Mouse (Mus musculus) cerebellum, adult 2 months (tissue): ENCODE results near the gene Gm6763.
"Not testable (repeated sequence)": the region's sequence is repeated elsewhere in the genome, so short reads cannot be mapped to it uniquely, and the experiment has no call there.

ENCODE experiments used
- CTCF ChIP-seq: fragments of 200-500 bp; IDR thresholded peaks from 2 replicates; pipeline ENCODE4 v1.5.1; 2011; ENCODE audit warnings: low read depth, mild to moderate bottlenecking, control low read depth, low read length, moderate library complexity, borderline replicate concordance; ENCODE audit not compliant: insufficient read depth
- POLR2A ChIP-seq: fragments of 200-500 bp; IDR thresholded peaks from 2 replicates; pipeline ENCODE4 v1.6.1; 2011; ENCODE audit warnings: low read length, control low read depth, borderline replicate concordance; ENCODE audit not compliant: insufficient read depth

DNA sequence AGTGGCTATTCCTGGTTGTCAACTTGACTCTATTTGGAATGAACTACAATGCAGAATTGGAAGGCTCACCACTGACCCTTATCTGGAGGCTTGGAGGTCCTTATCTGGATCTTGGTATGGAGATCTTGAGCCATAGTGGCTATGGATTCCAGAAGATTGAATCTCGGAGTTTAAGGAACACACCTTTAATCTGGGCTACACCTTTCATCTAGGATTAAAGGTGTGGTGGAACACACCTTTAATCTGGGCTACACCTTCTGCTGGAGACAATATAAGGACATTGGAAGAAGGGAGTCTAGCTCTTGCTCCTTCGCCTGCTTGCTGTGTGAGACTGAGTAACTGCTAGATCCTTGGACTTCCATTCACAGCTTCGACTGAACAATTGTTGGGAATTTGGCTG, 16.9 kb downstream of the Gm6763 start, which contains the start of gene Gm21304:
- TF ChIP-seq CTCF, POLR2A: not testable (repeated sequence)
